Mouse (Mus musculus) forebrain, postnatal 0 days (tissue): ENCODE results near the gene Mrpl33. TPM values are rescaled to one million over a fixed set of nuclear protein-coding genes. Genes with fewer than 3 reads are reported as not detected.

Experiments
- ATAC-seq: fragments of 200-750 bp; cut with Nextera tagmentation; 2 replicates; pipeline ENCODE4 v1.8.0; 2017; ENCODE audit warnings: mild to moderate bottlenecking, moderate library complexity
- DNase-seq: peaks from one replicate; pipeline ENCODE4 v3.0.0-alpha.2; 2015
- H3K27ac ChIP-seq: fragments of 300-500 bp; sonication (generic); 2 replicates; pipeline ENCODE4 v1.5.1; 2014; ENCODE audit warnings: low read depth, mild to moderate bottlenecking, antibody characterized with exemption, low read length, moderate library complexity, mixed read lengths
- H3K27me3 ChIP-seq: fragments of 300-500 bp; sonication (generic); 2 replicates; pipeline ENCODE4 v1.6.1; 2014; ENCODE audit warnings: mild to moderate bottlenecking, low read length, mixed read lengths; ENCODE audit not compliant: insufficient read depth
- H3K36me3 ChIP-seq: fragments of 300-500 bp; sonication (generic); 2 replicates; pipeline ENCODE4 v1.6.1; 2014; ENCODE audit warnings: mild to moderate bottlenecking, moderate library complexity; ENCODE audit not compliant: insufficient read depth
- H3K4me1 ChIP-seq: fragments of 300-500 bp; sonication (generic); 2 replicates; pipeline ENCODE4 v1.6.1; 2014; ENCODE audit warnings: antibody characterized with exemption; ENCODE audit not compliant: insufficient read depth
- H3K4me2 ChIP-seq: fragments of 300-500 bp; sonication (generic); 2 replicates; pipeline ENCODE4 v1.6.1; 2014; ENCODE audit warnings: low read depth, mild to moderate bottlenecking, moderate library complexity
- H3K4me3 ChIP-seq: fragments of 300-500 bp; sonication (generic); 2 replicates; pipeline ENCODE4 v1.5.1; 2014; ENCODE audit warnings: low read depth, low read length, mixed read lengths
- H3K9ac ChIP-seq: fragments of 300-500 bp; sonication (generic); 2 replicates; pipeline ENCODE4 v1.6.1; 2014; ENCODE audit warnings: mild to moderate bottlenecking
- H3K9me3 ChIP-seq: fragments of 300-500 bp; sonication (generic); 2 replicates; pipeline ENCODE4 v1.6.1; 2016; ENCODE audit warnings: low read length
- CTCF ChIP-seq: sonication (generic); IDR thresholded peaks from 2 replicates; pipeline ENCODE4 v1.5.1; 2016; ENCODE audit warnings: antibody characterized with exemption, control low read depth, low read depth
- WGBS: fragments of 180-500 bp; shearing (Covaris S2); extraction: QIAGEN DNeasy Blood & Tissue Kit; methylation state at CpG from one replicate; pipeline ENCODE4 v1.1.7; 2014; 5-methylcytosine and 5-hydroxymethylcytosine counted together
- polyA plus RNA-seq: library from polyadenylated mRNA; unstranded; fragments of >200 nt; fragmentation: Nextera tagmentation; extraction: Ambion mirVana; gene quantifications from 2 replicates; pipeline ENCODE4 v1.2.1, GENCODE M21; 2015
- total RNA-seq: library from RNA; depleted of rRNA; stranded (reverse); fragments of >200 nt; gene quantifications from 2 replicates; pipeline ENCODE4 v1.2.3, GENCODE M21; 2014

Gene Mrpl33
- total and polyA plus RNA-seq, 2 experiments from 2014 or later = 166 to 295 TPM

- H3K27me3 ChIP-seq = no peaks in the 10 kb centered on the region
- H3K36me3 ChIP-seq = no peaks in the 10 kb centered on the region
- ATAC-seq = no peak
- 88% methylated on average over 2 of the region's 2 CpGs for WGBS
- H3K4me1 ChIP-seq = no peaks in the 10 kb centered on the region
- no peak overlapping the region for H3K9ac ChIP-seq
- no peaks in the 10 kb centered on the region for H3K9me3 ChIP-seq
- no peak for DNase-seq
- TF ChIP-seq CTCF = no peak
- no peak overlapping the region for H3K4me3 ChIP-seq
- no peak overlapping the region for H3K27ac ChIP-seq
- no peak overlapping the region for H3K4me2 ChIP-seq
Observed at GRCm38 (mm10) chr5:31650518-31651288, 54.0 kb downstream of the Mrpl33 start.

GRCm38 (mm10) chr5:31655688-31656190, 59.0 kb downstream of the Mrpl33 start:
- Histone ChIP-seq H3K4me2 (no peak overlapping the region), H3K9me3 (no peaks in the 10 kb centered on the region), H3K27ac (no peak overlapping the region), H3K27me3 (no peaks in the 10 kb centered on the region), H3K9ac (no peak overlapping the region), H3K36me3 (no peaks in the 10 kb centered on the region), H3K4me3 (no peak overlapping the region), H3K4me1 (no peaks in the 10 kb centered on the region)
- no peak for ATAC-seq
- no peak for DNase-seq
- TF ChIP-seq CTCF = no peak
- WGBS = 86% methylated on average over 1 of the region's 1 CpGs

GRCm38 (mm10) chr5:31666176-31666575, 69.4 kb downstream of the Mrpl33 start:
- Histone ChIP-seq H3K4me3 (no peak overlapping the region), H3K9ac (no peak overlapping the region), H3K27me3 (no peaks in the 10 kb centered on the region), H3K27ac (no peak overlapping the region), H3K9me3 (no peaks in the 10 kb centered on the region), H3K36me3 (no peaks in the 10 kb centered on the region), H3K4me2 (no peak overlapping the region), H3K4me1 (no peaks in the 10 kb centered on the region; the same call in 1 of the 2 replicates)
- no peak for ATAC-seq
- no peak for DNase-seq
- 23% methylated on average over 1 of the region's 1 CpGs for WGBS
- TF ChIP-seq CTCF = no peak

GRCm38 (mm10) chr5:31668325-31668968, 71.7 kb downstream of the Mrpl33 start:
- Histone ChIP-seq H3K9me3 (no peaks in the 10 kb centered on the region), H3K4me2 (no peak overlapping the region), H3K9ac (no peak overlapping the region), H3K4me3 (no peak overlapping the region), H3K27me3 (no peaks in the 10 kb centered on the region), H3K36me3 (no peaks in the 10 kb centered on the region), H3K4me1 (no peaks in the 10 kb centered on the region; the same call in 1 of the 2 replicates), H3K27ac (no peak overlapping the region)
- no peak for DNase-seq
- WGBS = 79% methylated on average over 13 of the region's 13 CpGs
- no peak for ATAC-seq
- no peak for TF ChIP-seq CTCF

GRCm38 (mm10) chr5:31669984-31670383, 73.2 kb downstream of the Mrpl33 start:
- WGBS = 62% methylated on average over 5 of the region's 5 CpGs
- Histone ChIP-seq H3K27me3 (no peaks in the 10 kb centered on the region), H3K9me3 (no peaks in the 10 kb centered on the region), H3K27ac (no peak overlapping the region), H3K4me1 (no peaks in the 10 kb centered on the region; the same call in 1 of the 2 replicates), H3K36me3 (no peaks in the 10 kb centered on the region), H3K4me2 (no peak overlapping the region), H3K4me3 (no peak overlapping the region), H3K9ac (no peak overlapping the region)
- DNase-seq (no peak), ATAC-seq (no peak)
- TF ChIP-seq CTCF = no peak

- Histone ChIP-seq H3K9me3 (no peaks in the 10 kb centered on the region), H3K36me3 (no peaks in the 10 kb centered on the region), H3K4me3 (no peak overlapping the region), H3K27ac (no peak overlapping the region), H3K4me1 (no peaks in the 10 kb centered on the region; the same call in 1 of the 2 replicates), H3K4me2 (no peak overlapping the region), H3K9ac (no peak overlapping the region), H3K27me3 (no peaks in the 10 kb centered on the region)
- DNase-seq (no peak), ATAC-seq (no peak)
- no peak for TF ChIP-seq CTCF
- WGBS = 57% methylated on average over 2 of the region's 2 CpGs
Observed at GRCm38 (mm10) chr5:31671137-31671536, 74.4 kb downstream of the Mrpl33 start.

DNA sequence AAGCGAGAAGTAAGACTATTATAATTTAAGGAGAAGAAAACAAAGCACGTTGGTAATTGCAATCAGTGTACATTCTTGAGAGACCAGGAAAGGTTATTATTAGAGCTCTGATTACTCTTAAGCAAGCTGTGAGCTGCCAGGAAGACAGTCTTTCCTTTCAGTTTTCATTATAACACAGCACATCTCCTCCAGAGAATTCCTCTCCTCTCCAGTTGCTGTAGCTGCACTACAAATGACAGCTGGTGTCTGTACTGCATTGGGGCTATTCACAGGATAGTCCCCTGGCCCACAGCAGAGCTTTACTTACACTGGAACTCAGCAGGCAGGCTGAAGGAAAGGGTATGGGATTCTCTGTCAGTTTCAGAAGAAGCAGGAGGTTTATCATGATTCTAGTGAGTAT, 76.7 kb downstream of the Mrpl33 start:
- no peak for TF ChIP-seq CTCF
- no peaks in the 10 kb centered on the region for H3K27me3 ChIP-seq
- no peak for ATAC-seq

More for the DNA sequence above, 76.7 kb downstream of the Mrpl33 start:
- Histone ChIP-seq H3K4me2 (no peak overlapping the region), H3K9ac (no peak overlapping the region), H3K4me1 (no peaks in the 10 kb centered on the region; the same call in 1 of the 2 replicates), H3K36me3 (no peaks in the 10 kb centered on the region), H3K27ac (peak overlapping the region; percentile 45), H3K9me3 (no peaks in the 10 kb centered on the region), H3K4me3 (no peak overlapping the region)
- no peak for DNase-seq
- WGBS = 62% methylated on average over 2 of the region's 2 CpGs
